Mouse (Mus musculus) spleen, adult 2 months (tissue): Measurements from ENCODE around the gene Ccdc152.

Source experiments
- CTCF ChIP-seq: fragments of 200-500 bp; IDR thresholded peaks from 2 replicates; pipeline ENCODE4 v1.5.1; 2011; ENCODE audit warnings: mild to moderate bottlenecking, inconsistent platforms; ENCODE audit not compliant: insufficient read depth, insufficient read length, insufficient replicate concordance; ENCODE audit errors: extremely low read depth
- POLR2A ChIP-seq: fragments of 200-500 bp; IDR thresholded peaks from 2 replicates; pipeline ENCODE4 v1.6.1; 2011; ENCODE audit warnings: low read depth, low read length, inconsistent platforms

- TF ChIP-seq POLR2A = no peak
- TF ChIP-seq CTCF = no peak
Observed at GRCm38 (mm10) chr15:3332517-3332916, 29.2 kb upstream of the Ccdc152 start.
